Mouse (Mus musculus) fat pad, adult 2 months (tissue): ENCODE data around the gene Tmem56.

Experiments
- DNase-seq: peaks from one replicate; pipeline ENCODE4 v3.0.0-alpha.2; 2011; ENCODE audit warnings: low read depth, low spot score; ENCODE audit errors: extremely low read depth

Tmem56 gene

GRCm38 (mm10) chr3:121171243-121171871 lies 111.5 kb downstream of the Tmem56 start, which contains the start of gene Rwdd3:
Gene Rwdd3, minus strand, starts transcription at chr3:121171695.
- DNase-seq = no peak

- DNase-seq = no peak
Measured at GRCm38 (mm10) chr3:121170631-121171030, 112.3 kb downstream of the Tmem56 start.

- peak; percentile 99 for DNase-seq
Measured at GRCm38 (mm10) chr3:121169092-121169942, 113.6 kb downstream of the Tmem56 start.

GRCm38 (mm10) chr3:121168581-121168980 lies 114.3 kb downstream of the Tmem56 start:
- no peak for DNase-seq

GRCm38 (mm10) chr3:121163271-121163819 lies 119.6 kb downstream of the Tmem56 start:
- DNase-seq = no peak

- DNase-seq = no peak
Measured at GRCm38 (mm10) chr3:121161661-121162060, 121.2 kb downstream of the Tmem56 start.

- no peak for DNase-seq
Measured at GRCm38 (mm10) chr3:121160424-121160823, 122.5 kb downstream of the Tmem56 start.

- no peak for DNase-seq
Measured at GRCm38 (mm10) chr3:121159566-121159965, 123.3 kb downstream of the Tmem56 start.

- DNase-seq = no peak
Measured at GRCm38 (mm10) chr3:121158901-121159351, 124.0 kb downstream of the Tmem56 start.

GRCm38 (mm10) chr3:121157546-121158330 lies 125.2 kb downstream of the Tmem56 start:
- no peak for DNase-seq

GRCm38 (mm10) chr3:121156451-121157186 lies 126.3 kb downstream of the Tmem56 start:
- DNase-seq = no peak

GRCm38 (mm10) chr3:121156043-121156442 lies 126.9 kb downstream of the Tmem56 start:
- no peak for DNase-seq
